Mouse (Mus musculus) kidney, adult 18-20 months (tissue): ENCODE results near the gene Olfr653.

Experiments used
- DNase-seq: peaks from one replicate; pipeline ENCODE4 v3.0.0; 2021

Gene Olfr653

DNA sequence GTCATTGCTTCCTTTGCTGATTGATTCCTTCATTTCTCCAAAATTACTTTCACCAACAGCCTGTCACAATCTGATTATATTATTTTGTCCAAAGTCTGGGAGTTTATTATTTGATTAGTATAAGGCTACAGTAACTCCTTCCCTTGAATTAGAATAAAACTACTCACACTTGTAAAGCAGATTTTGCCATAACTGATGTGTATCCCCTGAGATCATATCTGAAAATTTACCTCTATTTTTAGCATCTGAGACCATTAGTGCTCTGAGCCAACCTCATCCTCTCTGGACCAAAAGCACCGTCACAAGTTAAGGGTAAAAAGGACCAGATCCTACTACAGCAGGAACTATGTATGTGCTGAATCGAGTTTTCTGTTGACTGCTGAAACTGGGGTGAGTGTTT, at the start of gene Olfr653:
Gene Olfr653, plus strand, starts transcription at position 301 of the 400 bp plus-strand sequence.
- no peak for DNase-seq

DNA sequence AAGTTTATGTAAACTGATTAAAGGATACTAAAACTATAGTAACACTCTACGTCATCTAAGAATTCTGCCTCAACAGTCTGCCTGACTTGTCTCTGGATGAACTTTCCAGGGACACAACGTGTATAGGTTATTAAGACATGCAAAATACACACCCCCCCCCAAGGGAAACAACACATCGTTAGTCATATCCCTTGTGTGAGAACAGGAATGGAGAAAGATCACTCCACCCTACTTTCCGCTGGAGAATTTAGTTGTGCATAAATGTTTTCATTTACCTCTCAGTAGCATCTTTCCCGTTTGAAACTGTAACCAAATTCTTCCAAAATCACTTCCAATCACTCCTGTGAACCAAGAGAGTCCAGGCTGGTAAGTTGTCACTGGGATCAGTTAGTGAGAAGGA, 27.3 kb upstream of the Olfr653 start, which contains the start of gene Olfr651:
Gene Olfr651, plus strand, starts transcription at position 301 of the 400 bp plus-strand sequence.
- DNase-seq = no peak

DNA sequence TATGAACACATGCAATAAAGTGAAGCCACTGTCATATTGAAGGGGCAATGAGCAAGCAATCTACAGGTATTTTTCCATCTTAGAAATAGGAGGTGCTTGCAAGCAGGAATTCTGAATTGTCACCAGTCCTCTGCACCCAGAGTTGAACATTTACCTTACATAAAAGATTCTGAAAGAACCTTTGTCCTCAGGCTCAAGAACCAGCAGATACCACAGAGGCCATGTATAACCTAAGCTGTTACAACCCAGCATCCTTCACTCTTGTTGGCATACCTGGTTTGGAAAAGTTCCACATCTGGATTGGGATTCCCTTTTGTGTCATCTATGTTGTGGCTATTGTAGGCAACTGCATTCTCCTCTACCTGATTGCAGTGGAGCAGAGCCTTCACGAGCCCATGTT, 24.4 kb upstream of the Olfr653 start:
- DNase-seq = no peak

DNA sequence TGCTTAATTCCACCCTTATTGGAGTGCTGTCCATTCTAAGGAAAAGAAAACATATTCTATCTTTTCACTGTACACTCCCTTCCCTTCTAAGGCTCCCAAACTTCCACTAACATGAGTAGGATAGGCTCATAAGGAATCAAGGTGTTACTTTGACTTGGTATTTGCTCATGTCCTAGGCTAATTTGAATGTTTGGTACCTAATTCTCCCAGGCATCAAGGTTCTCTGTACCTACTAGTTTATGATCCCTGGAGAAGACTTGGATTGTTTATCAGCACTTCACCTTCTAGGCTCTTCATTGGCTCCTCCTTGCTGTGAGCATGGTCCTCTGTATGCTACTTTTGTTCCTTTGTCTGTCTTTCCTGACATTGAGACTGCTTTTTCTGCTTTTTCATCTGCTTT, 16.5 kb upstream of the Olfr653 start, which contains the start of gene Olfr652:
Gene Olfr652, plus strand, starts transcription at position 301 of the 400 bp plus-strand sequence.
- no peak for DNase-seq

DNA sequence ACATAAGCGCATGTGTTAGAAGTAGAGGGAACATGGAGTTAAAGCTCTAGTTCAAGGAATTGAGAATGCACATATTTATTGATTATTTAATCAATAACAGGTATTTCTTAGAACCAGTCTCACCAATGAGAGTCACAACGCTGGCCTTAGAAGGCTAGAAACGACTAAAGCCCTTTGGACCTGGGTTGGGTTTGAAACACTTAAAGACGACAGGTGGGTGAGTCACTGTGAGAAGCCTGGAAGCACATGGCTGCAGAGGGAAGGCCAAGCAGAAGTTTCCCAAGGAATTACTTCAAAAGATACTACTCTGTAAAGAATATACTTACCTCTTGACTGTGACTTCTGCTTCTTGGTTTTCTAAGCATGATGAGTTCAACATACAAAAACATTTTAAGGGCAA, 3.7 kb downstream of the Olfr653 start:
- no peak for DNase-seq

DNA sequence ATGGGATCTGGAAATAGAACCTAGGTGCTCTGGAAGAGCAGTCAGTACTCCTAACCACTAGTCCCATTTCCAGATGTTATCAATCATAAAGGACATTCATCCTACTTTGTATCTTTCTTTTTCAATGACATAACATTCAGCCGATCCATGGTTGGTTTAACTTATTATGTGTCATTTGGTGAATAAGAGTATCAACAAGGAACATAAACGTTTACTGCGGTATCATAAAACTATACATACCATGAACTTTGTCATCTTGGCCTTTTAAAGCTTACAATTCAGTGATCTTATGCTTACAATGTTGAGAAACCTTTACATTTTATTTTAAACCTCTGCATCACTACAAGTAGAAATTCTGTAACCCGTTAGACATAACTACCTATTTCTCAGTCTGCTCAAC, 4.3 kb downstream of the Olfr653 start:
- DNase-seq = no peak

DNA sequence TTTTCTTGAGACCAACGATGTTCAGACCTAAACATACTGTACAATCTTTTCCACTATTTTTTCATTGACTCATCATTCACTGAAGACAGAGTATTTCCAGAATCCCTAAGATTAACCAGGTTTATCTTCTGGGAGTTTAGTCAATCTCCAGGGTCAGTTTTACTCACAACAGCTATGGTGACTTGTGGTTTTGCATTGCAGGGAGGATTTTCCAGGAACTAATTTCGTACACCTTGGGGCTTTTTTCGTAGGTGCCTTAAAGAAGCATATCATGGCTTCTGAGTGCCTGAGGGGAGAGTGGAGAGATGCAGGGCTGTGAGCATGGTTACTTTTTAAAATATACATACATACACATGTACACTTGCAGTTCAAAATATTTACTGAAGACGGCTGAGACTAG, 9.6 kb downstream of the Olfr653 start, which contains the start of gene Olfr654:
Gene Olfr654, plus strand, starts transcription at position 301 of the 400 bp plus-strand sequence.
- no peak for DNase-seq

DNA sequence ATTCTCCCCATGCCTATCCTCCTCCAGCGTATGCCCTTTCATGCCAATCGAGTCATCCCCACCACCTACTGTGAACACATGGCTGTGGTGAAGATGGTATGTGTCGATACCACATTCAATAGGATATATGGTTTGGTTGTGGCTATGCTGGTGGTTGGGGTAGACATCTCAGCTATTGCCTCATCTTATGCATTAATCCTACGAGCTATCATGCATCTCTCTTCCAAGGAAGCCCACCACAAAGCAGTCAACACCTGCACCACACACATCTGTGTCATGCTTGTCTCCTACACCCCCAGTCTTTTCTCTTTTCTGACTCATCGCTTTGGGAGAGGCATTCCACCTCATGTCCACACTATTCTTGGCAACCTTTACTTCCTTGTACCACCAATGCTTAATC, 11.2 kb downstream of the Olfr653 start:
- DNase-seq = no peak

DNA sequence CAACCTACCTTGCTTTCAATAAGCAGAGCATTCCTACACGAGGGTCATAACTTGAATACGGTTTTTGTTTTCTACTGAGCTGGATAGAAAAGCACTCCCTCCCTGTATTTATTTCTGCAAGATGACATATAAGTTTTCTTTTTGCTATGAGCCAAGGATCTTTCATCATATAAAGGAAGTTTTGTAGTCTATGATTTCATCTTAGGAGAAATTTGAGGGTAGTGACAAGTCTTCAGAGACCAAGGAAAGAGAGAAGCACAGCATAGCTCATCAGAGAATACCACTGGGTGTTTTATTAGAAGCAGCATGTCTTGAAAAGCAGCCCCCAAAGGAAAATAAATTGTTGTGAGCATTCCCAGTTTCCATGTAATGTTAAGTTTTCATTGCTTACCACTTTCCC, 24.6 kb downstream of the Olfr653 start, which contains the start of gene Olfr655:
Gene Olfr655, minus strand, starts transcription at position 101 of the 400 bp plus-strand sequence.
- DNase-seq = no peak

DNA sequence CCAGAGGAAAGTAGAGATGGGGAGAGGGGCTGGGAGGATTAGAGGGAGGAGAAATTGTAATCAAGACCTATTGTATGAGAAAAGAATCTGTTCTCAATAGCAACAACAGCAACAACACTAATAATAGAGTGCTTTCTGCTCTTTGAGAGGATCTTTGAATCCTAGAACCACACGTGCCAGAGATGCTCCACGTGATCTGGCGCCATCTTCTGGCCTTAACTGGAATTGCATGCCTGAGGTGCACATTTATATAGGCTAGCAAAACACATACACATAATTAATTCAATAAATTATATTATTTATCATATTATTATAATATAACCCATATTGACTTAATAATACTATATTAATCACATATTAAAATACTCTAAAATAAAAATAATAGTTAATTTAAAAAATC, 26.1 kb downstream of the Olfr653 start:
- peak; percentile 44 for DNase-seq

DNA sequence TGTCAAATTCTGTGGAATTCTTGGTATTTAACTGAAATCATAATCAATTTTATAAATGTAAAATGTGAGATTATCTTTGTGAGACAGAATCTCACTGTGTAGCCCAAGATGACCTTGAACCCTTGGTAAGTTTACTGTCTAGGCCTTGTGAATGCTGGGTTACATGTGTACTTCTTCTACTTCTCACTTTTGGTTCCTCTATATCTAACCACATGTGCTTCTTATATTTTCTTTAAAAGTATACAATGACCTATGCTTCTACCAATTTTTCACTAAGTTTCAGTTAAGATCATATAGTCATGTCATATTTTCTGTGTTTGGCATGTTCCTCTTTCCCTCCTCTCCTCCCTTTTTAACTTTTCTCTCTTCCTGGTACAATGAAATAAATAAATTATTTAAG, 27.6 kb downstream of the Olfr653 start:
- no peak for DNase-seq

DNA sequence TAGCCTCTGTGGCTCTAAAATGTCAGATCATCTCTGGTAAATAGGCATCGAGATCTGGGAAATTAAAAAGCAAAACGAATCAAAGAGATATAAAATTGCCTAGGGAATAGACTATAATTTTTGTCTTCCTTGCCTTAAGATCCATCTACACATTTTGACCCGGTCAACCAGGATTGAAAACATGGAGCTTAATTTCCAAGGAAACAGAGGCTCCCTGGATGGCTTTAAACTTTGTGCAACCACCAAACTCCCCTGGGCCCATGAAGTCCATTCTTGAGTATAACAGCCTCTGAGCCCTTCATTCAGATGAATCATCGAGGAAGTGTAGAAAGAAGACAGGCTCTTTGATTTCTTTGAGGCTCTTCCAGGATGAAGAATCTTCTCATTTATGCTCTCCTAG, 36.5 kb downstream of the Olfr653 start, which contains the start of gene Olfr656:
Gene Olfr656, plus strand, starts transcription at position 301 of the 400 bp plus-strand sequence.
- no peak for DNase-seq

DNA sequence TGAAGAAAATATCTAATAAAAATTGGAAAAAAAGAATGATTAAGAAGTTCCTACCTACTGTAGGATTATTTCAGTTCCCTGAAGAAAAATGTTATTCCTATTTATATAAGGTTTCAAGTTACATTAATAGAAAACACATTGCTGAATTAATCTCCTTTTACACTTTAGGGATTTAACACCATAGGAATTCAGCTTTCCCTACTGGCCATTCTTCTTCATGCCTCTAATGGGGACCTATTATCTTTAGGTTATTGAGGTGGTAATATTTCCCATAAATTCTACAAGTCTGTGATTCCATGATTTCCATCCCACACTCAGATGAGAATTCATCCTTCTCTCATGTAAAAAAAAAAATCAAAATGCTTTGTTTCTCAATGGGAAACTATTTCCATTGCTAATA, 47.4 kb downstream of the Olfr653 start, which contains the start of gene Olfr657:
Gene Olfr657, plus strand, starts transcription at position 301 of the 400 bp plus-strand sequence.
- no peak for DNase-seq
